Mouse (Mus musculus) splenic B cell, adult 2 months (primary cell): ENCODE measurements around the gene Pdcd1.
"Not testable (repeated sequence)": the region's sequence is repeated elsewhere in the genome, so short reads cannot be mapped to it uniquely, and the experiment has no call there.

Source experiments
- DNase-seq: peaks from one replicate; pipeline ENCODE4 v3.0.0-alpha.2; 2011; ENCODE audit warnings: low read depth, low spot score
- H3K27me3 ChIP-seq: 2 replicates; pipeline ENCODE4 v1.6.1; 2012; ENCODE audit warnings: mild to moderate bottlenecking, low read length, moderate library complexity, mixed read lengths; ENCODE audit not compliant: control insufficient read depth, poor library complexity, insufficient read depth, severe bottlenecking
- H3K36me3 ChIP-seq: 2 replicates; pipeline ENCODE4 v1.6.1; 2012; ENCODE audit warnings: mild to moderate bottlenecking, low read length, moderate library complexity, mixed read lengths; ENCODE audit not compliant: control insufficient read depth, poor library complexity, insufficient read depth, severe bottlenecking

Pdcd1 gene

GRCm38 (mm10) chr1:94053530-94054216 lies 1.3 kb upstream of the Pdcd1 start:
- no peak for DNase-seq
- no peaks in the 10 kb centered on the region for H3K36me3 ChIP-seq

GRCm38 (mm10) chr1:94051104-94051503 lies 1.2 kb downstream of the Pdcd1 start:
- H3K27me3 ChIP-seq: no peaks in the 10 kb centered on the region
- no peaks in the 10 kb centered on the region for H3K36me3 ChIP-seq
- DNase-seq: no peak

More at GRCm38 (mm10) chr1:94053530-94054216, 1.3 kb upstream of the Pdcd1 start:
- no peaks in the 10 kb centered on the region for H3K27me3 ChIP-seq

- Histone ChIP-seq H3K27me3 (no peaks in the 10 kb centered on the region), H3K36me3 (no peaks in the 10 kb centered on the region)
- no peak for DNase-seq
Observed at GRCm38 (mm10) chr1:94046544-94046943, 5.8 kb downstream of the Pdcd1 start.

GRCm38 (mm10) chr1:94045559-94045958 lies 6.8 kb downstream of the Pdcd1 start:
- DNase-seq: no peak
- no peaks in the 10 kb centered on the region for H3K36me3 ChIP-seq
- no peaks in the 10 kb centered on the region for H3K27me3 ChIP-seq

- Histone ChIP-seq H3K36me3 (no peaks in the 10 kb centered on the region), H3K27me3 (no peaks in the 10 kb centered on the region)
- no peak for DNase-seq
Observed at GRCm38 (mm10) chr1:94040391-94040790, 12.0 kb downstream of the Pdcd1 start.

GRCm38 (mm10) chr1:94034984-94035743 lies 17.2 kb downstream of the Pdcd1 start:
- peak; percentile 77 for DNase-seq
- Histone ChIP-seq H3K36me3 (no peaks in the 10 kb centered on the region), H3K27me3 (no peaks in the 10 kb centered on the region)

- DNase-seq: no peak
- Histone ChIP-seq H3K36me3 (no peaks in the 10 kb centered on the region), H3K27me3 (no peaks in the 10 kb centered on the region)
Observed at GRCm38 (mm10) chr1:94033075-94033602, 19.2 kb downstream of the Pdcd1 start.

- H3K36me3 ChIP-seq: no peaks in the 10 kb centered on the region
- H3K27me3 ChIP-seq: no peaks in the 10 kb centered on the region
- DNase-seq: no peak
Observed at GRCm38 (mm10) chr1:94028741-94029140, 23.6 kb downstream of the Pdcd1 start.

- no peak for DNase-seq
- H3K36me3 ChIP-seq: no peaks in the 10 kb centered on the region
- no peaks in the 10 kb centered on the region for H3K27me3 ChIP-seq
Observed at GRCm38 (mm10) chr1:94027506-94028108, 24.7 kb downstream of the Pdcd1 start.

- no peaks in the 10 kb centered on the region for H3K27me3 ChIP-seq
- no peaks in the 10 kb centered on the region for H3K36me3 ChIP-seq
- no peak for DNase-seq
Observed at GRCm38 (mm10) chr1:94020151-94020550, 32.2 kb downstream of the Pdcd1 start, which contains the start of gene Neu4. Gene Neu4 (plus strand): TSS chr1:94020451.

- Histone ChIP-seq H3K27me3 (no peaks in the 10 kb centered on the region), H3K36me3 (no peaks in the 10 kb centered on the region)
- no peak for DNase-seq
Observed at GRCm38 (mm10) chr1:94011643-94012042, 40.7 kb downstream of the Pdcd1 start.

GRCm38 (mm10) chr1:94008826-94009225 lies 43.5 kb downstream of the Pdcd1 start:
- H3K27me3 ChIP-seq, DNase-seq, H3K36me3 ChIP-seq: not testable (repeated sequence)

GRCm38 (mm10) chr1:94005954-94006506 lies 46.3 kb downstream of the Pdcd1 start:
- H3K36me3 ChIP-seq, DNase-seq, H3K27me3 ChIP-seq: not testable (repeated sequence)

GRCm38 (mm10) chr1:94001023-94001422 lies 51.3 kb downstream of the Pdcd1 start:
- Histone ChIP-seq H3K36me3 (no peaks in the 10 kb centered on the region), H3K27me3 (no peaks in the 10 kb centered on the region)
- DNase-seq: no peak

- not testable (repeated sequence) for H3K27me3 ChIP-seq, H3K36me3 ChIP-seq, DNase-seq
Observed at GRCm38 (mm10) chr1:93991491-93991890, 60.9 kb downstream of the Pdcd1 start.
